Mouse (Mus musculus) ES-E14 (cell line): ENCODE results near the gene Iqsec1.

Source experiments
- HCFC1 ChIP-seq: IDR thresholded peaks from 2 replicates; pipeline ENCODE4 v1.6.1; 2012; ENCODE audit warnings: low read length, inconsistent platforms, borderline replicate concordance; ENCODE audit not compliant: insufficient read depth
- MAFK ChIP-seq: IDR thresholded peaks from 2 replicates; pipeline ENCODE4 v1.6.1; 2014; ENCODE audit warnings: mild to moderate bottlenecking, low read depth, low read length, inconsistent platforms; ENCODE audit not compliant: insufficient read depth

DNA sequence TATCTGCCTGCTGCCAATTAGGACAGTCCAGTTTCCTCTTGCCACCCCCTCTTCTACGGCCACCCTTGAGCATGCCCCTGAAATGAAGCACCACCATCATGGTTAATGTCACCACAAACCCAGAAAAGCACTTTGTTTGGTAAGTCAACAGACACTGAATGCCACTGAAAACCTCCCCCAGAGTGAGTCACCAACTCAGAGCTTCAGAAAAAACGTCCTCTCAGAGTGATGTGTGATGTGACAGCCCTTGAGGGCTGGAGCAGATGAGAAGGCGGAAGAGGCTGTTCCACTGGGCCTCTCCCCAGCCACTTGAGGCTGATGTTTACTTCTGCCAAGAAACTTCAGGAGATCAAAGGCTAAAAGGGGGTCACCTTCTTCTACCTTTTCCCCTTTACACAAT lies 4.4 kb downstream of the Iqsec1 start:
- no peak for TF ChIP-seq HCFC1
- TF ChIP-seq MAFK, result no peak
